Mouse (Mus musculus) fat pad, adult 2 months (tissue): Measurements from ENCODE around the gene Olfr716.
"Not testable (repeated sequence)": the region's sequence is repeated elsewhere in the genome, so short reads cannot be mapped to it uniquely, and the experiment has no call there.

Experiments
- DNase-seq: peaks from one replicate; pipeline ENCODE4 v3.0.0-alpha.2; 2011; ENCODE audit warnings: low read depth, low spot score; ENCODE audit errors: extremely low read depth

Olfr716 gene

DNA sequence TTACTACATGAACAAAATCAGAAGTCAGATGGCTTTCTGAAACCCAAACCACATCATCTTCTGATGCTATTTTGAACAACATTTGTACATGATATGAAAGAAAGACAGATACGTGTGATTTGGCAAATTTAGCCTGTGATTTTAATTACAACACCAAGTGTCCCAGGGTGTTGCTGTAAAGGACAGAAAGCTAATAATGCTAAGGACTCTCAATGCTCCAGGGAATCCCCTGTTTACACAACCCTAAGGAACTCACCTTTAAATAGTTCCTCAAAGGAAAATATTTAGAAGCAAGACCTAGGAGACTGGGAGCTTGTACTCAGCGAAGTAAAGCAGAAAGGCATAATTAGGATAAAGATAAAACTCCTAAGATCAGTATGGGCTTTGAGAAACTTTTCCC is at the start of gene Olfr716:
Olfr716 (plus strand) TSS at position 301 of the 400 bp plus-strand sequence.
- not testable (repeated sequence) for DNase-seq

GRCm38 (mm10) chr7:107092920-107093319 is 45.2 kb upstream of the Olfr716 start, which contains the start of gene Olfr17:
TSS of gene Olfr17 (plus strand) at chr7:107093220.
- no peak for DNase-seq

DNA sequence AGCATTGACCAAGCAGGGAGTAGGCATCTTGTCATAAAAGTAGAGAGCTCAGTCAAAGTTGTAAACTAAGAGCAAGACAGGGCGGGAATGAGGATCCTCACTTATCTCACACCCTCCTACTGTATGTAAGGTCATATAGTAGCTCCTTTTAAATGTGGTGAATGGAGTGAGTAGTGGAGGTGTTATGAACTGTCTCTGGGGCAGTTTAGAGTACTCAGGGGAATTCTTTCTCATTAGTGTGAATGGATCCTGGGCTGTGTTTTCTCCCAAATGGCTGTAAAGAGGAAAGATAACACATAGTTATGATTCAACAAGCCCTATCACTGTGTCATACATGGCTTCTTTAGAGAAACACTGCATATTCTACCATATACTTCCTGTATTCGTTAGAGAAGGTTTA is 27.9 kb upstream of the Olfr716 start, which contains the start of gene Olfr715b:
Olfr715b (minus strand) TSS at position 101 of the 400 bp plus-strand sequence.
- not testable (repeated sequence) for DNase-seq

GRCm38 (mm10) chr7:107130983-107131382 is 7.1 kb upstream of the Olfr716 start, which contains the start of gene Olfr715:
TSS of gene Olfr715 (minus strand) at chr7:107131083.
- DNase-seq: not testable (repeated sequence)

DNA sequence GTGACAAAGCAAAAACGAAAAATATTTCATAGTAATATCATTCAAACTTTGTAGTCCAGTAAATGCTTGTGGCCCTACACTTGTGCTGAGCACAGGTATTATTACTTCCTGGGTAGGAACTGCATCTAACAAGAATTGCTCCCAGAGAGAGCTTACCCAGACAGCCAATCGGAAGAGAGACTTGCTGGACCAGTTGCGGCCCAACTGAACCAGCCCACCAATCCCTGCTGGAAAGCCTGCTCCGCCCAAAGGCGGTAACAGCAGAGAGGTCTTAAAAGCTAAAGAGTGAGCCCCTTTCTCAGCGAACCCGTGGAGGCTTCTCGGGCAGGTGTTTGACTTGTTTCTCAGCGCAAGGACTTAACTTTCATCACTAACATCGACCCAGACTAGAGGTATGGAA is 28.6 kb downstream of the Olfr716 start, which contains the start of gene Nlrp14:
Nlrp14 (plus strand) TSS at position 301 of the 400 bp plus-strand sequence.
- DNase-seq: no peak

- no peak for DNase-seq
These were observed 42.3 kb downstream of the Olfr716 start for GRCm38 (mm10) chr7:107180406-107180805.
